Mouse (Mus musculus) layer of hippocampus, postnatal 25 days (tissue): ENCODE measurements around the gene Efna4. TPM values are rescaled to one million over a fixed set of nuclear protein-coding genes. Genes with fewer than 3 reads are reported as not detected.

Experiments
- DNase-seq, 2 experiments: peaks; one replicate each; pipeline ENCODE4 v3.0.0; 2022; ENCODE audit warnings: mixed read lengths in 2 of 2, low spot score in 1 of 2; ENCODE audit errors: extremely low spot score in 1 of 2
- total RNA-seq, 2 experiments: library from RNA; stranded (reverse); gene quantifications; 2 replicates each; pipeline ENCODE4 v1.2.3; 2021

The Efna4 gene
- total RNA-seq, 2 experiments from 2014 or later = 0.68 to 0.98 TPM

GRCm38 (mm10) chr3:89365153-89365485 is 27.3 kb upstream of the Efna4 start, which contains the start of gene Dcst1:
TSS of gene Dcst1 (minus strand) at chr3:89365253.
- no peak for DNase-seq

GRCm38 (mm10) chr3:89364631-89365030 is 26.8 kb upstream of the Efna4 start:
- DNase-seq = no peak

GRCm38 (mm10) chr3:89361675-89362074 is 23.8 kb upstream of the Efna4 start, which contains the start of gene Dcst2:
TSS of gene Dcst2 (plus strand) at chr3:89361975.
- DNase-seq = no peak

GRCm38 (mm10) chr3:89360237-89360636 is 22.4 kb upstream of the Efna4 start:
- DNase-seq = no peak

GRCm38 (mm10) chr3:89359630-89360029 is 21.8 kb upstream of the Efna4 start:
- no peak for DNase-seq

GRCm38 (mm10) chr3:89356029-89356428 is 18.2 kb upstream of the Efna4 start:
- DNase-seq = no peak

GRCm38 (mm10) chr3:89355512-89355902 is 17.7 kb upstream of the Efna4 start:
- DNase-seq = no peak

GRCm38 (mm10) chr3:89354816-89355511 is 17.1 kb upstream of the Efna4 start:
- DNase-seq = peak; percentile 83 to 96

- no peak for DNase-seq
These were observed 13.4 kb upstream of the Efna4 start for GRCm38 (mm10) chr3:89351271-89351670.

- DNase-seq = peak; percentile 84
These were observed 12.2 kb upstream of the Efna4 start, which contains the start of gene Adam15 for GRCm38 (mm10) chr3:89349869-89350501. TSS of gene Adam15 (minus strand) at chr3:89349996.

- no peak for DNase-seq
These were observed 11.4 kb upstream of the Efna4 start for GRCm38 (mm10) chr3:89348911-89349868.

GRCm38 (mm10) chr3:89347916-89348315 is 10.1 kb upstream of the Efna4 start:
- no peak for DNase-seq

- DNase-seq = no peak
These were observed 9.2 kb upstream of the Efna4 start for GRCm38 (mm10) chr3:89346815-89347540.

- no peak for DNase-seq
These were observed 5.5 kb upstream of the Efna4 start for GRCm38 (mm10) chr3:89343279-89343678.

- no peak for DNase-seq
These were observed 4.0 kb upstream of the Efna4 start for GRCm38 (mm10) chr3:89341794-89342193.

GRCm38 (mm10) chr3:89340465-89340864 is 2.6 kb upstream of the Efna4 start:
- peak; percentile 70 to 89 for DNase-seq

GRCm38 (mm10) chr3:89339416-89339815 is 1.6 kb upstream of the Efna4 start:
- peak; percentile 63 to 77 for DNase-seq

- no peak for DNase-seq
These were observed 637 bp downstream of the Efna4 start for GRCm38 (mm10) chr3:89337062-89337720.

- no peak for DNase-seq
These were observed 1.3 kb downstream of the Efna4 start for GRCm38 (mm10) chr3:89336529-89336928.

- no peak for DNase-seq
These were observed 4.8 kb downstream of the Efna4 start for GRCm38 (mm10) chr3:89333053-89333452.
